Mouse (Mus musculus) stomach, embryonic 14.5 days (tissue): ENCODE measurements around the gene Lyrm1. TPM values are rescaled to one million over a fixed set of nuclear protein-coding genes. Genes with fewer than 3 reads are reported as not detected.

Experiments used
- ATAC-seq: fragments of 200-750 bp; cut with Nextera tagmentation; 2 replicates; pipeline ENCODE4 v1.8.0; 2017; ENCODE audit warnings: low read depth, moderate TSS enrichment; ENCODE audit not compliant: insufficient number of reproducible peaks, insufficient read depth, low FRiP score
- H3K27ac ChIP-seq: fragments of 300-500 bp; sonication (generic); 2 replicates; pipeline ENCODE4 v1.5.1; 2014; ENCODE audit warnings: mild to moderate bottlenecking, low read length, moderate library complexity, mixed read lengths
- H3K27me3 ChIP-seq: fragments of 300-500 bp; sonication (generic); 2 replicates; pipeline ENCODE4 v1.6.1; 2014; ENCODE audit warnings: low read length, control low read depth, mixed read lengths; ENCODE audit not compliant: control insufficient read depth, insufficient read depth
- H3K36me3 ChIP-seq: fragments of 300-500 bp; sonication (generic); 2 replicates; pipeline ENCODE4 v1.6.1; 2014; ENCODE audit warnings: mild to moderate bottlenecking, control low read depth, low read length, moderate library complexity, mixed read lengths; ENCODE audit not compliant: control insufficient read depth, insufficient read depth
- H3K4me1 ChIP-seq: fragments of 300-500 bp; sonication (generic); 2 replicates; pipeline ENCODE4 v1.6.1; 2014; ENCODE audit warnings: low read length, control low read depth, mixed read lengths; ENCODE audit not compliant: control insufficient read depth, insufficient read depth
- H3K4me2 ChIP-seq: fragments of 300-500 bp; sonication (generic); replicated peaks from 2 replicates; pipeline ENCODE4 v1.6.1; 2014; ENCODE audit warnings: low read depth, low read length, control low read depth
- H3K4me3 ChIP-seq: fragments of 300-500 bp; sonication (generic); 2 replicates; pipeline ENCODE4 v1.5.1; 2014; ENCODE audit warnings: low read depth, low read length, control low read depth
- H3K9ac ChIP-seq: fragments of 300-500 bp; sonication (generic); replicated peaks from 2 replicates; pipeline ENCODE4 v1.6.1; 2014; ENCODE audit warnings: low read depth, mild to moderate bottlenecking, control low read depth, low read length, moderate library complexity, mixed read lengths
- H3K9me3 ChIP-seq: fragments of 300-500 bp; sonication (generic); 2 replicates; pipeline ENCODE4 v1.6.1; 2016; ENCODE audit warnings: low read depth, low read length, control low read depth; ENCODE audit not compliant: control insufficient read depth
- WGBS: fragments of 180-500 bp; shearing (Covaris S2); extraction: QIAGEN DNeasy Blood & Tissue Kit; methylation state at CpG from one replicate; pipeline ENCODE4 v1.1.7; 2014; 5-methylcytosine and 5-hydroxymethylcytosine counted together
- polyA plus RNA-seq: library from polyadenylated mRNA; unstranded; fragments of >200 nt; fragmentation: Nextera tagmentation; extraction: Ambion mirVana; gene quantifications from 2 replicates; pipeline ENCODE4 v1.2.1, GENCODE M21; 2014

Lyrm1 gene
- polyA plus RNA-seq, 1 experiment from 2014 or later, result 8.6 TPM

- H3K27me3 ChIP-seq, result no peaks in the 10 kb centered on the region
- H3K27ac ChIP-seq, result no peak overlapping the region
- H3K9ac ChIP-seq, result no peak overlapping the region
- no peaks in the 10 kb centered on the region for H3K36me3 ChIP-seq
- no peak for ATAC-seq
- no peaks in the 10 kb centered on the region for H3K4me1 ChIP-seq
- H3K4me3 ChIP-seq, result no peak overlapping the region
- H3K9me3 ChIP-seq, result no peaks in the 10 kb centered on the region
- 76% methylated on average over 3 of the region's 3 CpGs for WGBS
- no peak overlapping the region for H3K4me2 ChIP-seq
Measured at GRCm38 (mm10) chr7:119980170-119980569, 84.5 kb downstream of the Lyrm1 start.

GRCm38 (mm10) chr7:119985279-119985912 lies 89.7 kb downstream of the Lyrm1 start:
- no peak for ATAC-seq
- Histone ChIP-seq H3K4me1 (no peaks in the 10 kb centered on the region), H3K27ac (no peak overlapping the region), H3K4me2 (no peak overlapping the region), H3K9ac (no peak overlapping the region), H3K27me3 (no peaks in the 10 kb centered on the region), H3K9me3 (no peaks in the 10 kb centered on the region), H3K4me3 (no peak overlapping the region), H3K36me3 (no peaks in the 10 kb centered on the region)
- WGBS, result 60% methylated on average over 3 of the region's 3 CpGs

- Histone ChIP-seq H3K36me3 (no peaks in the 10 kb centered on the region), H3K27me3 (no peaks in the 10 kb centered on the region), H3K4me1 (no peaks in the 10 kb centered on the region), H3K9me3 (no peaks in the 10 kb centered on the region), H3K4me2 (no peak overlapping the region), H3K27ac (no peak overlapping the region), H3K9ac (no peak overlapping the region), H3K4me3 (no peak overlapping the region)
- WGBS, result 73% methylated on average over 6 of the region's 6 CpGs
- ATAC-seq, result no peak
Measured at GRCm38 (mm10) chr7:119997066-119997465, 101.4 kb downstream of the Lyrm1 start.

Other genes with a start within 250 kb of the Lyrm1 start
- not detected in 2 replicates for gene Acsm4, start 205.8 kb upstream of the Lyrm1 start, polyA plus RNA-seq
- 73.5 and 77.1 TPM in 2 replicates for gene Thumpd1, start 175.1 kb upstream of the Lyrm1 start, polyA plus RNA-seq
- gene Acsm3, start 134.9 kb upstream of the Lyrm1 start, polyA plus RNA-seq, result 11.0 and 11.6 TPM in 2 replicates
- 22.9 and 25.0 TPM in 2 replicates for gene Rexo5, start 101.9 kb upstream of the Lyrm1 start, polyA plus RNA-seq
- 27.5 and 27.9 TPM in 2 replicates for gene Eri2, start 101.8 kb upstream of the Lyrm1 start, polyA plus RNA-seq
- 5.5 and 8.4 TPM in 2 replicates for gene Dcun1d3, start 437 bp downstream of the Lyrm1 start, polyA plus RNA-seq
- 0.23 TPM in 1 of 2 replicates, not detected in the other for gene Dnah3, start 199.4 kb downstream of the Lyrm1 start, polyA plus RNA-seq
- 33.9 and 37.2 TPM in 2 replicates for gene Tmem159, start 206.5 kb downstream of the Lyrm1 start, polyA plus RNA-seq
- not detected in 2 replicates for gene Zp2, start 249.4 kb downstream of the Lyrm1 start, polyA plus RNA-seq